Mouse (Mus musculus): ENCODE measurements around the gene Nepn. TPM values are rescaled to one million over a fixed set of nuclear protein-coding genes. Genes with fewer than 3 reads are reported as not detected.

Gene Nepn
- polyA plus RNA-seq, 1 experiment = 0.05 TPM

GRCm38 (mm10) chr10:52407526-52407925 is 18.8 kb downstream of the Nepn start:
- TF ChIP-seq CTCF (IDR thresholded peaks at IDR 0.05; ENCODE audit: borderline replicate concordance, insufficient read depth, low read depth, low read length) = no peak
- no peak for TF ChIP-seq POLR2A (IDR thresholded peaks at IDR 0.05; ENCODE audit: borderline replicate concordance, insufficient read depth, low read length)
- Histone ChIP-seq H3K4me3 (replicated peaks; ENCODE audit: insufficient read depth, low read depth, low read length) (no peak overlapping the region), H3K27me3 (ENCODE audit: control insufficient read depth, insufficient read depth, low read length) (no peaks in the 10 kb centered on the region), H3K27ac (ENCODE audit: insufficient read depth, low read length) (no peak overlapping the region), H3K4me1 (ENCODE audit: control insufficient read depth, insufficient read depth, low read length) (no peaks in the 10 kb centered on the region)
- no peak for DNase-seq
- 96% methylated on average over 2 of the region's 2 CpGs for WGBS

- H3K27me3 ChIP-seq (ENCODE audit: control insufficient read depth, insufficient read depth, low read length) = no peaks in the 10 kb centered on the region
- no peak for DNase-seq
- 89% methylated on average over 2 of the region's 2 CpGs for WGBS
- TF ChIP-seq CTCF (IDR thresholded peaks at IDR 0.05; ENCODE audit: borderline replicate concordance, insufficient read depth, low read depth, low read length) (no peak), POLR2A (IDR thresholded peaks at IDR 0.05; ENCODE audit: borderline replicate concordance, insufficient read depth, low read length) (no peak)
- no peaks in the 10 kb centered on the region; the same call in 1 of the 2 replicates for H3K4me1 ChIP-seq (ENCODE audit: control insufficient read depth, insufficient read depth, low read length)
- H3K4me3 ChIP-seq (replicated peaks; ENCODE audit: insufficient read depth, low read depth, low read length) = no peak overlapping the region
- H3K27ac ChIP-seq (ENCODE audit: insufficient read depth, low read length) = no peak overlapping the region
These were observed 26.2 kb downstream of the Nepn start for GRCm38 (mm10) chr10:52415020-52415419.

- Histone ChIP-seq H3K4me3 (replicated peaks; ENCODE audit: insufficient read depth, low read depth, low read length) (no peak overlapping the region), H3K4me1 (ENCODE audit: control insufficient read depth, insufficient read depth, low read length) (peaks cover 2% of the 10 kb centered on the region; the same call in 1 of the 2 replicates), H3K27ac (ENCODE audit: insufficient read depth, low read length) (no peak overlapping the region), H3K27me3 (ENCODE audit: control insufficient read depth, insufficient read depth, low read length) (no peaks in the 10 kb centered on the region)
- no peak for TF ChIP-seq POLR2A (IDR thresholded peaks at IDR 0.05; ENCODE audit: borderline replicate concordance, insufficient read depth, low read length)
- TF ChIP-seq CTCF (IDR thresholded peaks at IDR 0.05; ENCODE audit: borderline replicate concordance, insufficient read depth, low read depth, low read length) = no peak
- DNase-seq = peak in 1 of 2 experiments; percentile 11
- WGBS = 14% methylated on average over 2 of the region's 2 CpGs
These were observed 27.7 kb downstream of the Nepn start for GRCm38 (mm10) chr10:52416458-52416857.

GRCm38 (mm10) chr10:52417299-52417997 is 28.7 kb downstream of the Nepn start, which contains the start of gene Nus1:
TSS of gene Nus1 (plus strand) at chr10:52417547.
- H3K4me3 ChIP-seq (replicated peaks; ENCODE audit: insufficient read depth, low read depth, low read length) = peak within 1 kb of the TSS; percentile 68
- TF ChIP-seq POLR2A (IDR thresholded peaks at IDR 0.05; ENCODE audit: borderline replicate concordance, insufficient read depth, low read length) (peak; percentile 35; the same call in 1 of the 2 replicates), CTCF (IDR thresholded peaks at IDR 0.05; ENCODE audit: borderline replicate concordance, insufficient read depth, low read depth, low read length) (peak; percentile 74)
- H3K4me1 ChIP-seq (ENCODE audit: control insufficient read depth, insufficient read depth, low read length) = peaks cover 2% of the 10 kb centered on the region; the same call in 1 of the 2 replicates
- WGBS = 1% methylated on average over 79 of the region's 79 CpGs
- peak within 1 kb of the TSS; percentile 64 for H3K27ac ChIP-seq (ENCODE audit: insufficient read depth, low read length)
- DNase-seq = peak; percentile 98
- no peaks in the 10 kb centered on the region for H3K27me3 ChIP-seq (ENCODE audit: control insufficient read depth, insufficient read depth, low read length)

GRCm38 (mm10) chr10:52417998-52418860 is 29.5 kb downstream of the Nepn start:
- peak overlapping the region; percentile 68 for H3K4me3 ChIP-seq (replicated peaks; ENCODE audit: insufficient read depth, low read depth, low read length)
- H3K27ac ChIP-seq (ENCODE audit: insufficient read depth, low read length) = peak overlapping the region; percentile 64
- TF ChIP-seq CTCF (IDR thresholded peaks at IDR 0.05; ENCODE audit: borderline replicate concordance, insufficient read depth, low read depth, low read length) (no peak), POLR2A (IDR thresholded peaks at IDR 0.05; ENCODE audit: borderline replicate concordance, insufficient read depth, low read length) (no peak)
- H3K4me1 ChIP-seq (ENCODE audit: control insufficient read depth, insufficient read depth, low read length) = peaks cover 2% of the 10 kb centered on the region; the same call in 1 of the 2 replicates
- H3K27me3 ChIP-seq (ENCODE audit: control insufficient read depth, insufficient read depth, low read length) = no peaks in the 10 kb centered on the region
- WGBS = 1% methylated on average over 39 of the region's 39 CpGs
- DNase-seq = peak in 1 of 2 experiments; percentile 16

GRCm38 (mm10) chr10:52418931-52419330 is 30.2 kb downstream of the Nepn start:
- H3K27ac ChIP-seq (ENCODE audit: insufficient read depth, low read length) = no peak overlapping the region
- DNase-seq = no peak
- 66% methylated on average over 5 of the region's 5 CpGs for WGBS
- peaks cover 2% of the 10 kb centered on the region; the same call in 1 of the 2 replicates for H3K4me1 ChIP-seq (ENCODE audit: control insufficient read depth, insufficient read depth, low read length)
- H3K27me3 ChIP-seq (ENCODE audit: control insufficient read depth, insufficient read depth, low read length) = no peaks in the 10 kb centered on the region
- peak overlapping the region; percentile 28 for H3K4me3 ChIP-seq (replicated peaks; ENCODE audit: insufficient read depth, low read depth, low read length)
- TF ChIP-seq POLR2A (IDR thresholded peaks at IDR 0.05; ENCODE audit: borderline replicate concordance, insufficient read depth, low read length) (no peak), CTCF (IDR thresholded peaks at IDR 0.05; ENCODE audit: borderline replicate concordance, insufficient read depth, low read depth, low read length) (no peak)

GRCm38 (mm10) chr10:52419402-52419801 is 30.6 kb downstream of the Nepn start:
- H3K27me3 ChIP-seq (ENCODE audit: control insufficient read depth, insufficient read depth, low read length) = no peaks in the 10 kb centered on the region
- H3K4me3 ChIP-seq (replicated peaks; ENCODE audit: insufficient read depth, low read depth, low read length) = no peak overlapping the region
- DNase-seq = no peak
- TF ChIP-seq CTCF (IDR thresholded peaks at IDR 0.05; ENCODE audit: borderline replicate concordance, insufficient read depth, low read depth, low read length) (no peak), POLR2A (IDR thresholded peaks at IDR 0.05; ENCODE audit: borderline replicate concordance, insufficient read depth, low read length) (no peak)
- H3K4me1 ChIP-seq (ENCODE audit: control insufficient read depth, insufficient read depth, low read length) = peaks cover 2% of the 10 kb centered on the region; the same call in 1 of the 2 replicates
- 79% methylated on average over 4 of the region's 4 CpGs for WGBS
- H3K27ac ChIP-seq (ENCODE audit: insufficient read depth, low read length) = no peak overlapping the region

All from cerebellum, adult 2 months (tissue).